Mouse (Mus musculus) megakaryocyte, adult 5-6 weeks (primary cell): ENCODE measurements around the gene Mri1. TPM values are rescaled to one million over a fixed set of nuclear protein-coding genes. Genes with fewer than 3 reads are reported as not detected.

Source experiments
- ATAC-seq: 2 replicates; pipeline ENCODE4 v1.8.0; 2016; ENCODE audit warnings: mild to moderate bottlenecking, inconsistent platforms; ENCODE audit not compliant: poor library complexity, severe bottlenecking
- total RNA-seq, 2 experiments: library from RNA; stranded (forward) in 1 of 2; stranded (reverse) in 1 of 2; fragments of 153-499, 151-499 nt in 1 of 2; fragments of 221-1000, 200-1000 nt in 1 of 2; gene quantifications; 2 replicates each; pipeline versions ENCODE4 v1.2.3 to v1.2.4; 2015 to 2017

Mri1 gene
- 11.6 and 13.5 TPM in 2 replicates for total RNA-seq (2015)
- 4.0 and 4.9 TPM in 2 replicates for total RNA-seq (2017)

- peak; percentile 91 for ATAC-seq
Measured at GRCm38 (mm10) chr8:84256822-84257610, at the start of gene Mri1. Gene Mri1, minus strand, starts transcription at chr8:84257326.

GRCm38 (mm10) chr8:84303951-84304350, 46.8 kb upstream of the Mri1 start:
- no peak for ATAC-seq

GRCm38 (mm10) chr8:84297029-84297785, 40.1 kb upstream of the Mri1 start:
- no peak for ATAC-seq

- ATAC-seq, result no peak
Measured at GRCm38 (mm10) chr8:84291688-84292087, 34.6 kb upstream of the Mri1 start.

DNA sequence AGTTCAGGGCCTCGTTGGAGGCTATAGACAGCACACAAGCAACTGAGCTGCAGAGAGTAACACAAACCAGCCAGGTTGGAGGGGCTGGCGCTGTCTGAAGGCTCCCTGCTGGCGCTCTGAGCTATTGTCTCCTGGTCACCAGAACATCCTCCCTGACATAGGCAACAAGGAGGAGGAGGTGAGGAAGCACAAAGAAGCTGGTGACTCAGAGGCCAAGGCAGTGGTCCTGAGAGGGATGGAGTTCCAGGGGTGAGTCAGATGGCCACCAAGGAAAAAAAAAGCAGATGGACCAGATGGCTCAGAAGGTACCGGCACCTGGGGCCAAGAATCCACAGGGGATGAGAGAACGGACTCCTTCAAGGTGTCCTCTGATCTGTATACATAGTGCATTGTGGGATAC, 34.0 kb upstream of the Mri1 start:
- no peak for ATAC-seq

- ATAC-seq, result 0 out of 2 replicates have a peak, but pooled peaks have one; percentile 45
Measured at GRCm38 (mm10) chr8:84288892-84289291, 31.8 kb upstream of the Mri1 start.

DNA sequence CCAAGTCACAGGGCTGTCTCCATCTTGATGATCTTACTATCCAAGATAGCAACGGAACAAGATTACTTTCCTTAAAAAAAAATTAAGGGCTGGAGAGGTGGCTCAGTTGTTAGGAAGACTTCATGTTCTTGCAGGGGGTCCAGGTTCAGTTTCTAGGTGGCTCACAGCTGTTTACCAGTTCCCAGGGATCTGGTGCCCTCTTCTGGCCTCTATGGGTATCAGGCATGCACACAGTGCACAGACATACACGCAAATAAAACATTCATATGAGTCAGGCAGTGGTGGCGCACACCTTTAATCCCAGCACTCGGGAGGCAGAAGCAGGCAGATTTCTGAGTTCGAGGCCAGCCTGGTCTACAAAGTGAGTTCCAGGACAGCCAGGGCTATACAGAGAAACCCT, 28.5 kb upstream of the Mri1 start:
- ATAC-seq, result peak; percentile 73

DNA sequence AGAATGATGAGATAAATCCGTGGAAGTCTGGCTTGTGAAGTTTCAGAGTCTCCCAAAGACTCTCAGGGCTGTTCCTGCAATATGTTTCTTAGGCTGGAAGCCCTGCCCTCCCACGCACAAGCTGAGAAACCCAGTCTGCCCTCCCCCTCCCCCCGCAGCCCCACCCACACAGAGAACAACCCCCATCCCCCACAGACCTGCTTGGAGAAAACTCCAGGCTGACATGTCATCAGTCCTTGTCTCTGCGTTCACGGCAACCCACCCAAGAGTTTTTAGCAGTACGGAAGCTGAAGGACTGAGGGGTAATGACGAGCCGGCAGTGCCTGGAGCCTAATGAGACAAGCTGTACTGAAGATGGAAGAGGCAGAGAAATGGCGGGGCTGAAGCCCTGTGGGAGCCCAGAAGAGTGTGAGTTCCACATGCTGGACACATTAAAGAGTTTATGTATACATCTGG, 27.5 kb upstream of the Mri1 start:
- no peak for ATAC-seq

DNA sequence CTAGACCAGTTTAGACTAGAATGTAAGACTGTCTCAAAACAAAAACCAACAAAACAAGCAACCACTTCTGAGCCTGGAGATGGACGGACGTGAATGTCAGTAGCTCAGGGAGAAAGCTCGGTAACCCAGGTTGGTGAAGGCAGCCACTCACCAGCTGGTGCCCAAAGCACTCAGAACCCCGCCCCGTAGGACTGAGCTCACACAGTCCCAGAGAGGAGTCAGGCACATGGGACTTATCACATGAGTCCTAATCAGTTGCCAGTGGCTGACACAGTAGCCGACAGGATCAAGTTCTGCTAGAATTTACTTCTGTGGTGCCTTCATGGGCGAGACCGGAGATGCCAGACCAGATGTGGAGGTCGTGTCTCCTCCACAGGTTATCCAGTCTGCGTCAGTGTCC, 23.7 kb upstream of the Mri1 start:
- no peak for ATAC-seq

GRCm38 (mm10) chr8:84276447-84276846, 19.3 kb upstream of the Mri1 start:
- peak; percentile 62 for ATAC-seq

DNA sequence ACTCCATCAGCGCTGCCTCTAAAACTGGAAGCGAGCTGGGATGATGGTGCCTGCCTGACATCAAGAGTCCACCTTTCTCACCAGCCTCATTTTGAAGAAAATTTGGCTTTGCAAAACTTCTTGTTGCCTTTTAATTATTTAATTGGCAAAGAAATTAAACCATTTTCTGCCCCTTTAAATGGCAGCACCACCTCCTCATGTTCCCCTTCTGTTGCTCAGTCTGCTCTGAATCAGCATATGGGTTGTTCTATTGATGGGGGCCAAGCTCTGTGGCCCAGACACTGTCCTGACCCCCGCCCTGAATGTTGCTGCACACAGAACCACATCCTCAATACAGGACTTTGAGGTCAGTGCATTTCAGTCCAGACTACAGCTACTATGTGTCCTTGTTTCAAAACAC, 16.8 kb upstream of the Mri1 start:
- ATAC-seq, result no peak

- no peak for ATAC-seq
Measured at GRCm38 (mm10) chr8:84272302-84272701, 15.2 kb upstream of the Mri1 start.

DNA sequence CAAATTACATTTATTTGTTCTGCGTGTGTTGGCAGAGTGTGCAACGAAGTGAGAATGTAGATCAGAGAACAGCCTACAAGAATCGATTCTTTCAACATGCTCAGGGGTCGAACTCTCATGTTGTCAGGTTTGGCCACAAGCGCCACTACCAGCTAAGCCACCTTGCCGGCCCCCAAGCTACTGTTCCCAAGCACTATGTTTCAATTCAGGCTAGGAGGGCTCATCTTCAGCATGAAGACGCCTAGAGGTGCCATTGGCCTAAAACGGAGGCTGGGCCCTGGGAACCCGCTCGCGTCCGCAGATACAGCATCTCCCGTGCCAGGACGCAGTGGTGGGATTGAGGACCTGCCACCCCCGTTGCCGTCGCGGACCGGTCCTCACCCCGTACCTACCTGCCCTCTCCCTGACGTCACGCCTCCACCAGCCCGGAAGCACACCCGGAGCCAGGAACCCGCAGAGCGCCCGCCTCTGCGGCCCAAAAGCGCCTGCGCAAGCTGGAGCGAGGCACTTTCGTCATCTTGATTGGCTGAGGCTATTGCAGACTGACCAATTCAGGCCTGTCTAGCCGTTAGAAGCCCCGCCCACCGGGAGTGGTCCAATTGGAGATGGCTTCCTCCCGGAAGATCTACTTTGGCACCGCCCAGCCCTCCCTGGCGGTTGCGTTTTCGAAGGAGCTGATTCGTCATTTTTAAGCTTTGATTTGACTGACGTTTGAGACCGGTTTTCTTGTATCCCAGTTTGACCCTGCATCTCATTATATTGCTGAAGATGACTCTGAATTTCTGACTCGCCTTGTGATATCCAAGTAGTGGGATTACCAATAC, 13.0 kb upstream of the Mri1 start, which contains the start of gene Ccdc130:
Gene Ccdc130 (minus strand): TSS at position 431 of the 824 bp plus-strand sequence.
- peak; percentile 97 for ATAC-seq

DNA sequence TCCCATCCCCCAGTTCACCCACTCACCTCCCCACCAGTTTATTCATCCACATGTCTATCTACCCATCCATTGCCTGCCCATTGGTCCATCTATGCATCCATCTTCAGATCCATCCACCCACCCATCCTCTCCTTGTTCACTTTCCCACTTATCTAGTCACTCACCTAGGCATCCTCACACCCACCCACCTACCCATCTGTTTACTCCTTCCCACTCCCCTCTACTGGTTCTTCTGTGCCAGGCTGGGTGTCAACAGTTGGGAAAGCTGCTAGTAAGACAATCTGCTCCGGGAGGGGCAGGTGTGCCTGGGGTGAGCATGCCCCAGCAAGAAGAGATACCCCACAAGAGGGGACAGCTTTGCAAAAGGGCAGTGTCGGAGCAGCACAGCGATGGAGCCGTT, 4.0 kb upstream of the Mri1 start:
- ATAC-seq, result no peak

DNA sequence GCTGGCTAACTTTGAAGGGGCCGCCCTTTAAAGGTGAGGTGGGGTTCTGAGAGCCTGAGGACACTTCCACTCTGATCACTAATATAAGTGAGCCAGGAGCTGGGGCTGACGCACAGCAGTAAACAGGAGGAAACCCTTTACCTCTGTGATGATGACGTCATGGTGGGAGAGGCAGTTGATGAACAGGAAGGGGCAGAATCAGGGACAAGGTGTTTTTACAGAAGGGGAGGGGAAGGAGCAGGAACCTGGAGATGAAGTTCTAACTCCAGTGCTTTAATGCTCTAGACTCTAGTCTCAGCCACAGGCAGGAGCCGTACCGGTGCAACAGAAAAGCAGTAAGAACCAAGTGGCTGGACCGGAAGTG, 686 bp downstream of the Mri1 start:
- ATAC-seq, result peak; percentile 55

GRCm38 (mm10) chr8:84255858-84256257, 1.3 kb downstream of the Mri1 start:
- no peak for ATAC-seq

GRCm38 (mm10) chr8:84249257-84250170, 7.6 kb downstream of the Mri1 start, which contains the start of gene D8Ertd738e:
Gene D8Ertd738e, minus strand, starts transcription at chr8:84249719.
- ATAC-seq, result peak; percentile 99

GRCm38 (mm10) chr8:84241821-84242220, 15.3 kb downstream of the Mri1 start:
- no peak for ATAC-seq

DNA sequence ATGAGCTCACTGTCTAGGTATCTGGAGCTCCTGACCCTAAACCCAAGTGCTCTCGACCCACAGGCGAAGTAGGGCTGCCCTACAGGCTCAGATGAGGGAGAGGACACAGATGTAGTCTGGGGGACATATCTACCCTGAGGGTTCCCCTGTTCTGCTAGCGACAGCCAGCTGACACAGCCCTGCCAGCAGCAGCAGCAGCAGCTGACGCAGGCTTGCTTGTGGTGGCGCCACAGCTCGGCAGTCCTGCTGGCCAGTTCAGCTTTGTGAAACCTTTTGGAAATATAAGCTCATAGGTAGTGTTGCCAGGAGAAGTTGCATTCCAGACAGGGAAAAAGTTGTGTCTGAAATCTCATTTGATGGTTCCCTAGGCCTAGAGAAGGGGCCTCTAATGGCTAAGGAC, 16.0 kb downstream of the Mri1 start:
- ATAC-seq, result no peak
